Mouse (Mus musculus): ENCODE data around the gene Orc6. TPM values are rescaled to one million over a fixed set of nuclear protein-coding genes. Genes with fewer than 3 reads are reported as not detected.

Gene Orc6
- total RNA-seq, 2 experiments from 2014 or later: 91.7 to 98.8 TPM

Other genes with a start within 250 kb of the Orc6 start
- 4.4 and 4.9 TPM in 2 replicates for gene Fbxw9, start 239.6 kb upstream of the Orc6 start, total RNA-seq (2015)
- gene Fbxw9, start 239.6 kb upstream of the Orc6 start, total RNA-seq (2017): 3.2 and 3.5 TPM in 2 replicates
- not detected in 2 replicates for gene Gm5741, start 231.7 kb upstream of the Orc6 start, total RNA-seq (2015)
- gene Gm5741, start 231.7 kb upstream of the Orc6 start, total RNA-seq (2017): not detected in 2 replicates
- 60.4 and 69.7 TPM in 2 replicates for gene Dhps, start 227.9 kb upstream of the Orc6 start, total RNA-seq (2015)
- gene Dhps, start 227.9 kb upstream of the Orc6 start, total RNA-seq (2017): 24.6 and 24.7 TPM in 2 replicates
- 159 and 193 TPM in 2 replicates for gene Wdr83os, start 218.9 kb upstream of the Orc6 start, total RNA-seq (2015)
- 40.3 and 41.4 TPM in 2 replicates for gene Wdr83os, start 218.9 kb upstream of the Orc6 start, total RNA-seq (2017)
- 33.1 and 44.3 TPM in 2 replicates for gene Wdr83, start 218.3 kb upstream of the Orc6 start, total RNA-seq (2015)
- 23.5 and 33.7 TPM in 2 replicates for gene Wdr83, start 218.3 kb upstream of the Orc6 start, total RNA-seq (2017)
- 86.9 and 95.2 TPM in 2 replicates for gene Man2b1, start 216.4 kb upstream of the Orc6 start, total RNA-seq (2015)
- 60.2 and 69.6 TPM in 2 replicates for gene Man2b1, start 216.4 kb upstream of the Orc6 start, total RNA-seq (2017)
- gene Zfp791, start 176.5 kb upstream of the Orc6 start, total RNA-seq (2015): not detected in 2 replicates
- not detected in 2 replicates for gene Zfp791, start 176.5 kb upstream of the Orc6 start, total RNA-seq (2017)
- gene Cks1brt, start 147.7 kb upstream of the Orc6 start, total RNA-seq (2015): not detected in 2 replicates
- 0.08 TPM in 1 of 2 replicates, not detected in the other for gene Cks1brt, start 147.7 kb upstream of the Orc6 start, total RNA-seq (2017)
- gene Olfr371, start 73.6 kb upstream of the Orc6 start, total RNA-seq (2015): not detected in 2 replicates
- not detected in 2 replicates for gene Olfr371, start 73.6 kb upstream of the Orc6 start, total RNA-seq (2017)
- gene Vps35, start 170 bp downstream of the Orc6 start, total RNA-seq (2015): 140 and 146 TPM in 2 replicates
- 123 and 137 TPM in 2 replicates for gene Vps35, start 170 bp downstream of the Orc6 start, total RNA-seq (2017)
- 2.2 and 2.8 TPM in 2 replicates for gene Mylk3, start 86.7 kb downstream of the Orc6 start, total RNA-seq (2015)
- 4.8 and 10.0 TPM in 2 replicates for gene Mylk3, start 86.7 kb downstream of the Orc6 start, total RNA-seq (2017)
- 33.6 and 42.2 TPM in 2 replicates for gene 4921524J17Rik, start 133.2 kb downstream of the Orc6 start, total RNA-seq (2015)
- 58.3 and 61.4 TPM in 2 replicates for gene 4921524J17Rik, start 133.2 kb downstream of the Orc6 start, total RNA-seq (2017)
- gene Gpt2, start 192.9 kb downstream of the Orc6 start, total RNA-seq (2015): 2.5 and 3.5 TPM in 2 replicates
- gene Gpt2, start 192.9 kb downstream of the Orc6 start, total RNA-seq (2017): 4.6 and 5.3 TPM in 2 replicates